Mouse (Mus musculus) limb, embryonic 12.5 days (tissue): ENCODE results near the gene Nckap5. TPM values are rescaled to one million over a fixed set of nuclear protein-coding genes. Genes with fewer than 3 reads are reported as not detected.

ENCODE experiments used
- ATAC-seq: fragments of 200-750 bp; cut with Nextera tagmentation; 2 replicates; pipeline ENCODE4 v1.8.0; 2017; ENCODE audit warnings: low read depth, moderate TSS enrichment; ENCODE audit not compliant: insufficient number of reproducible peaks, insufficient read depth, low FRiP score, low TSS enrichment
- H3K27ac ChIP-seq: fragments of 300-500 bp; sonication (generic); 2 replicates; pipeline ENCODE4 v1.5.1; 2016; ENCODE audit warnings: mild to moderate bottlenecking, moderate library complexity
- H3K27me3 ChIP-seq: fragments of 300-500 bp; sonication (generic); 2 replicates; pipeline ENCODE4 v1.6.1; 2016; ENCODE audit warnings: mild to moderate bottlenecking, moderate library complexity
- H3K36me3 ChIP-seq: fragments of 300-500 bp; sonication (generic); 2 replicates; pipeline ENCODE4 v1.6.1; 2016; ENCODE audit warnings: mild to moderate bottlenecking, moderate library complexity
- H3K4me1 ChIP-seq: fragments of 300-500 bp; sonication (generic); replicated peaks from 2 replicates; pipeline ENCODE4 v1.6.1; 2016
- H3K4me2 ChIP-seq: fragments of 300-500 bp; sonication (generic); 2 replicates; pipeline ENCODE4 v1.6.1; 2016; ENCODE audit warnings: mild to moderate bottlenecking, moderate library complexity
- H3K4me3 ChIP-seq: fragments of 300-500 bp; sonication (generic); replicated peaks from 2 replicates; pipeline ENCODE4 v1.5.1; 2016; ENCODE audit warnings: mild to moderate bottlenecking
- H3K9ac ChIP-seq: fragments of 300-500 bp; sonication (generic); replicated peaks from 2 replicates; pipeline ENCODE4 v1.6.1; 2016; ENCODE audit warnings: mild to moderate bottlenecking, moderate library complexity
- H3K9me3 ChIP-seq: fragments of 300-500 bp; sonication (generic); 2 replicates; pipeline ENCODE4 v1.6.1; 2016; ENCODE audit warnings: mild to moderate bottlenecking, moderate library complexity
- WGBS: fragments of 180-500 bp; shearing (Covaris S2); methylation state at CpG from one replicate; pipeline ENCODE4 v1.1.7; 2016; 5-methylcytosine and 5-hydroxymethylcytosine counted together
- polyA plus RNA-seq: library from polyadenylated mRNA; unstranded; fragments of >200 nt; fragmentation: Nextera tagmentation; extraction: Ambion mirVana; gene quantifications from 2 replicates; pipeline ENCODE4 v1.2.1, GENCODE M21; 2016

The Nckap5 gene
- polyA plus RNA-seq, 1 experiment from 2014 or later: 7.7 TPM

- 31% methylated on average over 8 of the region's 8 CpGs for WGBS
- no peak overlapping the region for H3K4me2 ChIP-seq
- no peaks in the 10 kb centered on the region; the same call in 1 of the 2 replicates for H3K4me1 ChIP-seq
- no peak overlapping the region for H3K9ac ChIP-seq
- no peaks in the 10 kb centered on the region for H3K27me3 ChIP-seq
- no peak; the same call in 1 of the 2 replicates for ATAC-seq
- H3K36me3 ChIP-seq: no peaks in the 10 kb centered on the region
- no peak overlapping the region for H3K27ac ChIP-seq
- H3K9me3 ChIP-seq: no peaks in the 10 kb centered on the region
- H3K4me3 ChIP-seq: no peak overlapping the region
Measured at GRCm38 (mm10) chr1:126700063-126700977, 130.3 kb downstream of the Nckap5 start.

DNA sequence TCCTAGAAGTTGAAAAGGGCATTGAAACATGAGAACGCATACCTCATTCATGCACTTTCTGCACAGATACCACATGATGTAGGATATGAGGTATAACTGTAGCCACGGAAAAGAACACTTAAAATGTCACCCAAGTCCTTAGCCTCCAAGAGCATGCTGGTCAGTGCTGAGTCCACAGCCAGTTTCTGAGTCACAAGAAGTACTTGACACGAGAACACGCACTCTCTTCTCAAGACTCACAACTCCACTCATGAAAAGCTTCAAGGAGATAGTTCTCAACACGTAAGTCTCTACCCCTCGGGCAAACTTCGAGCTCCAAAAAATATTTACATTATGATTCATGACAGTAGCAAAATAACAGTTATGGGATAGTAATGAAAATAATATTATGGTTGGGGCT lies 137.0 kb downstream of the Nckap5 start:
- ATAC-seq: no peak

GRCm38 (mm10) chr1:126688593-126688992 lies 142.0 kb downstream of the Nckap5 start:
- 67% methylated on average over 5 of the region's 5 CpGs for WGBS
- Histone ChIP-seq H3K27ac (no peak overlapping the region), H3K27me3 (no peaks in the 10 kb centered on the region), H3K4me1 (peaks cover 18% of the 10 kb centered on the region), H3K9ac (no peak overlapping the region), H3K4me2 (no peak overlapping the region), H3K36me3 (no peaks in the 10 kb centered on the region), H3K4me3 (no peak overlapping the region), H3K9me3 (no peaks in the 10 kb centered on the region)
- no peak for ATAC-seq

More for the DNA sequence above, 137.0 kb downstream of the Nckap5 start:
- H3K27ac ChIP-seq: no peak overlapping the region
- 88% methylated on average over 7 of the region's 7 CpGs for WGBS
- no peaks in the 10 kb centered on the region for H3K36me3 ChIP-seq
- no peak overlapping the region for H3K9ac ChIP-seq
- no peaks in the 10 kb centered on the region for H3K9me3 ChIP-seq
- no peaks in the 10 kb centered on the region for H3K27me3 ChIP-seq
- peaks cover 4% of the 10 kb centered on the region; the same call in 1 of the 2 replicates for H3K4me1 ChIP-seq
- H3K4me3 ChIP-seq: no peak overlapping the region
- no peak overlapping the region for H3K4me2 ChIP-seq

DNA sequence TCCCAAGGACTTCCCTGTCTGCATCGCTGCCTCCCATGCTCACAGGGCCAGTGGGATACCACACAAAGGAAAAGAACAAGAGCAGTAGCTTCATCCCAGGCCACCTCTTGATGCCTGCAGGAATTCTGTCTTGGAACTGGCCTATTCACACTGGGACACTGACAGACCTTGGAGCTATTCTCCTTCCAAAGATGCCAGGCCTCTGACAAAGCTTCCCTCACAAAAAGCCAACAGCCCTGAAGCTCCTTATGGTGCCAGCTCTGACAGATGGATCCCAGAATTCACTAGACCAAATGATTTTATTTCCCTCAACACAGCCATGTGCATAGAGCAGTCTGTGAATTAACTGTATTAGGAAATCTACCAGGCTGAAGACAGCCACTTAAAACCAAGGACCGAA lies 143.9 kb downstream of the Nckap5 start:
- no peaks in the 10 kb centered on the region for H3K36me3 ChIP-seq
- no peak overlapping the region for H3K9ac ChIP-seq
- 83% methylated on average over 2 of the region's 2 CpGs for WGBS
- no peak overlapping the region for H3K4me3 ChIP-seq
- H3K27me3 ChIP-seq: no peaks in the 10 kb centered on the region
- no peaks in the 10 kb centered on the region for H3K9me3 ChIP-seq
- no peak overlapping the region for H3K27ac ChIP-seq
- no peak overlapping the region for H3K4me2 ChIP-seq
- ATAC-seq: no peak
- H3K4me1 ChIP-seq: peaks cover 27% of the 10 kb centered on the region

GRCm38 (mm10) chr1:126683621-126684445 lies 146.8 kb downstream of the Nckap5 start:
- H3K9ac ChIP-seq: no peak overlapping the region
- peaks cover 28% of the 10 kb centered on the region for H3K4me1 ChIP-seq
- H3K27me3 ChIP-seq: no peaks in the 10 kb centered on the region
- H3K27ac ChIP-seq: peak overlapping the region; percentile 87
- no peak overlapping the region for H3K4me3 ChIP-seq
- H3K36me3 ChIP-seq: no peaks in the 10 kb centered on the region
- ATAC-seq: peak; percentile 75
- peak overlapping the region; percentile 41 for H3K4me2 ChIP-seq
- 25% methylated on average over 11 of the region's 11 CpGs for WGBS
- H3K9me3 ChIP-seq: no peaks in the 10 kb centered on the region

DNA sequence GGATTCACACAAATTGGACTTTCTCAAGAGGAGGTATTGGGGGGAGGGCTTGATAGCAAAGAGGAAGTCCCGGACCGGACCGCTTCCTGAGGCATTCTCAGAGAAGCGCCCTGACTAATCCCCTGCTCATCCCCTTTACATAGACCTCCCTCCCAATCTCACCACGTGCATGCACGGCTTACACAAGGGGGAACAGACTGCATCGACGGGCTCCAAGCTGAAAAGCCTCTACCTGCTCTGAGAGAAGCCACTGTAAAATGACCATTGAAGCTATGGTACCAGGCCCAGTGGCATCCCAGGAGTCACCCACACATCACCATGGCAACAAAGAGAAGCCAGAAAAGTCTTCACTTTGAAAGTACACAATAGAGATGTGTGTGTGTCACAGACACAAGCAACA lies 148.8 kb downstream of the Nckap5 start:
- Histone ChIP-seq H3K4me1 (peaks cover 28% of the 10 kb centered on the region), H3K9me3 (no peaks in the 10 kb centered on the region), H3K27me3 (no peaks in the 10 kb centered on the region), H3K4me3 (no peak overlapping the region), H3K27ac (no peak overlapping the region), H3K4me2 (no peak overlapping the region), H3K36me3 (no peaks in the 10 kb centered on the region), H3K9ac (no peak overlapping the region)
- WGBS: 44% methylated on average over 8 of the region's 8 CpGs
- no peak for ATAC-seq

GRCm38 (mm10) chr1:126679348-126679747 lies 151.3 kb downstream of the Nckap5 start:
- H3K4me3 ChIP-seq: no peak overlapping the region
- H3K27me3 ChIP-seq: no peaks in the 10 kb centered on the region
- H3K9ac ChIP-seq: no peak overlapping the region
- no peak overlapping the region for H3K4me2 ChIP-seq
- H3K9me3 ChIP-seq: no peaks in the 10 kb centered on the region
- H3K4me1 ChIP-seq: peaks cover 26% of the 10 kb centered on the region
- no peak for ATAC-seq
- 80% methylated on average over 1 of the region's 1 CpGs for WGBS
- H3K27ac ChIP-seq: no peak overlapping the region
- H3K36me3 ChIP-seq: no peaks in the 10 kb centered on the region

DNA sequence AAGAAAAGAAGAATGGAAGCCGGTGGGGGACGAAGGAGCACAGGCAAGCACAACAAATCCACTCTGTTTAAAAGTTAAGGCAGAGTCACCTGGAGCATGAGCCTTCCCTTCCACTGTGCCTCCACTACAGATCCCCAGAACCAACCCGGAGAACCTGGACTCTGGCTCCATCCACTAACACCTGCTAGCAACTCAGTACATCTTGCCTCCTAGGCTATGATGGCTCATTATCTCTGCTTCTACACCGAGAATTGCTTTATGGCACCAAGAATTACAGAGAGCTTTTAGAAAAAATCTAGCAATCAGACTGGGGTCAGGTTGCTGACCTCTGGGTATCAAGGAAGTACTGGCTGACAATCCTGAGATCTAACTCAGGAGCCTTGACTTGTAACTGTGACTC lies 153.3 kb downstream of the Nckap5 start:
- no peak for ATAC-seq
- peaks cover 9% of the 10 kb centered on the region; the same call in 1 of the 2 replicates for H3K4me1 ChIP-seq
- H3K9me3 ChIP-seq: no peaks in the 10 kb centered on the region
- no peak overlapping the region for H3K4me3 ChIP-seq
- H3K4me2 ChIP-seq: no peak overlapping the region
- no peak overlapping the region for H3K27ac ChIP-seq
- WGBS: 25% methylated on average over 4 of the region's 4 CpGs
- H3K36me3 ChIP-seq: no peaks in the 10 kb centered on the region
- no peak overlapping the region for H3K9ac ChIP-seq
- H3K27me3 ChIP-seq: no peaks in the 10 kb centered on the region

DNA sequence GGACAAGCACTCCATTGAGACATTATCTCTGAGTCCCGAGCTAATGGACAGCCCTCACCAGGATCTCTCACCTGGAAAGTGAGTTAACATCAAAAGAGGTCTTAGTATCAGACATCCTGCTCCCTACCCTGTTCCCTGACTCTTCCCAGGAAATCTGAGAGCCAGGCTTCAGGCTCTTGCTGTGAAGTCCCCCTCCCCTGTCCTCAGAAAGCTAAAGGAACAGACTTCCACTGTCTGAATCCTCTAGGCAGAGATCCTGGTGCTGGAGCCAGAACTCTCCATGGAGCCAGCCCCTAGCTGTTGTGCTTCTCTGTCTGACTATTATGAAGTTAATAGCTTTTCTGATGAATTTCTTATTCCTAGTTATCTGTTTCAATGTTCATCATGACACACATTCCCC lies 153.8 kb downstream of the Nckap5 start:
- no peak overlapping the region for H3K4me2 ChIP-seq
- no peak overlapping the region for H3K9ac ChIP-seq
- 5% methylated on average over 1 of the region's 1 CpGs for WGBS
- no peak overlapping the region for H3K4me3 ChIP-seq
- H3K27me3 ChIP-seq: no peaks in the 10 kb centered on the region
- H3K4me1 ChIP-seq: peaks cover 7% of the 10 kb centered on the region; the same call in 1 of the 2 replicates
- ATAC-seq: no peak
- no peak overlapping the region for H3K27ac ChIP-seq
- no peaks in the 10 kb centered on the region for H3K36me3 ChIP-seq
- H3K9me3 ChIP-seq: no peaks in the 10 kb centered on the region

DNA sequence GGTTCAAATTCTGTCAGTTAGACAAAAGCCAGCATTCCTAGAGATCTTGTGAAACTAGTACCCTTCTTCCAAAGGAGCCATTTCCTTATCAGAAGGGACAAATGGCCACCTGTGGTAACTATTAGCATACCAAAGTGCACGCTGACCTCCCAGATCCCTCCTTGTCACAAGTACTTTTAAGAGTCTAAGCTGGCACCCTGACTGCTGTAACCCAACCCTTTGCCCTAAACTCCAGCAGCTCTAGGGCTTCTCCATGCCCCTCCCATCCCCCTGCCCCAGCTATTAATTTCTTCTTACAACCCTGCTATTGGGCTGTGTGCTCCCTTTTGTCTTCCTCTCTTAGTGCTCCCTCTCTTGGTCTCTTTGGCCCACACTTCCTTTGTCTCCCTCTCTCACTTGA lies 155.5 kb downstream of the Nckap5 start:
- H3K9ac ChIP-seq: no peak overlapping the region
- H3K27me3 ChIP-seq: no peaks in the 10 kb centered on the region
- no peaks in the 10 kb centered on the region for H3K36me3 ChIP-seq
- no peak overlapping the region for H3K27ac ChIP-seq
- H3K9me3 ChIP-seq: no peaks in the 10 kb centered on the region
- H3K4me1 ChIP-seq: peaks cover 4% of the 10 kb centered on the region; the same call in 1 of the 2 replicates
- H3K4me2 ChIP-seq: no peak overlapping the region
- ATAC-seq: no peak
- no peak overlapping the region for H3K4me3 ChIP-seq
- 16% methylated on average over 1 of the region's 1 CpGs for WGBS

- Histone ChIP-seq H3K36me3 (no peaks in the 10 kb centered on the region), H3K9ac (no peak overlapping the region), H3K4me3 (no peak overlapping the region), H3K4me2 (no peak overlapping the region), H3K27ac (no peak overlapping the region), H3K4me1 (peaks cover 4% of the 10 kb centered on the region; the same call in 1 of the 2 replicates), H3K27me3 (no peaks in the 10 kb centered on the region), H3K9me3 (no peaks in the 10 kb centered on the region)
- no peak for ATAC-seq
- WGBS: 94% methylated on average over 2 of the region's 2 CpGs
Measured at GRCm38 (mm10) chr1:126673238-126673637, 157.4 kb downstream of the Nckap5 start.
